ENCODE assay signal across 17 mouse cellular contexts in the genomic region with DNA sequence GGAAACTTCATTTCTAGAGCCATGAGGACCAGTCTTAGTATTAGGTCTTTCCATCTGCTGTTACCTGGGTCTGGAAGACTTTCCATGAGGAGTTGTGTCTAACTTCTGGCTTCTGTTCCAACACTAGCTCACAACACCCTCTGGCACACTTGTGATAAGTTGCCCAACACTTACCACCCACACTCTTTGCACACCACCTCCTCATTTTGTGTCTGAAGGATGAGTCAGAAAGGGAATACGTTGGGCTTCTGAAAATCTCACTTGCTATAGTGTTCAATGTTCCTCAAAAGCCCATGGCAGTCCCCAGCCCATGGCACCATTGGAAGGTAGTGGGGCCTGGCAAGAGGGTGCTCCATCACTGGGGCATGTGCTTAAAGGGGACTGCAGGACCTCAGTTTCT.
DNase-seq lines count a peak whose midpoint lies in the region.
"Had no signal": no experiment of that assay in that cellular context is flagged by ENCODE, and none has a peak within 500 bp of the region (broad histone marks: within the 10 kb centered on the region; RNA-seq: fewer than 3 reads in every experiment).

No protein-coding gene starts in this region.

- peak; percentile 34 for DNase-seq in layer of hippocampus, adult 9-11 months
- DNase-seq in layer of hippocampus, postnatal 10 days (ENCODE audit: low spot score in 2 of 2): no peak
- peak; percentile 43 to 65 for DNase-seq in right cerebral cortex, adult 2 months (ENCODE audit: low spot score in 2 of 2)
- no peak for DNase-seq in right cerebral cortex, postnatal 4 days
- peak; percentile 27 to 86 for DNase-seq in left cerebral cortex, postnatal 25 days (ENCODE audit: low spot score in 2 of 2)
- DNase-seq in yolk sac, embryonic 10.5 days (ENCODE audit: low spot score): no peak
- no peak for DNase-seq in embryo, embryonic 9.5 days (ENCODE audit: extremely low spot score)
- DNase-seq: adrenal gland, adult 8-10 months; cerebellum, adult 8-10 months; cerebellum, postnatal 25 days; gastrocnemius, postnatal 10 days; heart, postnatal 4 days; kidney, adult 8-10 months; kidney, postnatal 4 days; liver, embryonic 13.5 days; lung, postnatal 4 days; thymus, postnatal 14 days had no signal

- intact Hi-C loops in left cerebral cortex, postnatal 25 days (cut with DNase I): loop anchor here (1.0 kb wide), 2 partner anchors 23 to 91 kb away; no protein-coding TSS in a partner anchor

Comparison
In these comparisons a context has a peak if more than half of its experiments do, and no peak if none do; other contexts are left out.
1. DNase-seq: peak in layer of hippocampus, adult 9-11 months (single experiment), right cerebral cortex, adult 2 months (2 of 2) and left cerebral cortex, postnatal 25 days (2 of 2); none in layer of hippocampus, postnatal 10 days (0 of 2), right cerebral cortex, postnatal 4 days (single experiment), yolk sac, embryonic 10.5 days (single experiment) and embryo, embryonic 9.5 days (single experiment).